Mouse (Mus musculus) right cerebral cortex, postnatal 10 days (tissue): ENCODE data around the gene Olfr31.

Source experiments
- DNase-seq, 2 experiments: peaks; one replicate each; pipeline ENCODE4 v3.0.0; 2021; ENCODE audit warnings: low spot score in 2 of 2

The Olfr31 gene

GRCm38 (mm10) chr14:14354511-14355359 lies 32.1 kb downstream of the Olfr31 start:
- DNase-seq = peak in 1 of 2 experiments; percentile 35

DNA sequence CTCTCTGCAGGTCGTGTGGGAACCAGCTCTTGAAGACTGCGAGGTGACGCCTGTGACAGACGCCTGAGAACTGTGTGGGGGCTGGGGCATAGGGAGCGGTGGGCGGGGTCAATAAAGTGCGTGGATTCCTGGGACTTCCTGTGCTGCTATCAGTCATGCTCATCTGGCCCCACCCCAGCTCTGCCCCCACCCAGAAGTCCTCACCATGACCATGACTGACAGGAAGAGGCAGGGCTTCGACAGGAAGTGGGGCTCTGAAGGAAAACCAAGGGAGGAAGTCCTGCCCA lies 32.7 kb downstream of the Olfr31 start:
- DNase-seq = no peak
